Mouse (Mus musculus): ENCODE measurements at regions not wholly inside any gene's neighbourhood (a gene's known extent, or its start where the extent isn't known, plus 50 kb on each side); places are given as distances from the start of the nearest gene placed in this dataset.

DNA sequence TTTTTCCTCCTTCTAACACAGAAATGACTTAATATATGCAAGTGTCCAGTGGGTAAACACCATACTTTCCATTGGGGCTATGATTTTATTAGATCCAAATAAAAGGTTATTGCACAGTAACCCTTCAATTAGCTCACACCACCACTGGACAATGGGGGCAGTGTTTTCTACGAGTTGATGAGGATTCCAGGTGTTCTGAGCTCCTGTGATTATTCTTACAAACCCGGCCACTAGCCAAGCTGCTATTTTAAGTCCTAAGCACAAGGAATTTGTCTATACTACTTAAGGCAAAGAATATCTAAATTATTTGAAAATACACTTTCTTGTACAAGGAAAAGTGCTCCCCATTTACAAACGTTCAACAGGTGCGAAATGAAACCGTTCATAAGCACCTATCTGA, 2379.9 kb upstream of the Gm7489 start:
- TF ChIP-seq GATA1 (IDR thresholded peaks at IDR 0.05; ENCODE audit: borderline replicate concordance, low read length): no peak
- TF ChIP-seq FLI1 (IDR thresholded peaks at IDR 0.05; ENCODE audit: low read length): no peak

All from megakaryocyte, embryonic 14.5 days (primary cell).